9 mouse cellular contexts compared by ENCODE assay signal in genomic region chr3:38201861-38202656, GRCm38 (mm10).
DNase-seq lines count a peak whose midpoint lies in the region; ATAC-seq lines count a peak whose summit lies in the region.
"Had no signal": no experiment of that assay in that cellular context is flagged by ENCODE, and none has a peak within 500 bp of the region (broad histone marks: within the 10 kb centered on the region; RNA-seq: fewer than 3 reads in every experiment).

No protein-coding gene starts in this region.

- no peaks in the 10 kb centered on the region for H3K9me3 ChIP-seq in midbrain, embryonic 14.5 days (ENCODE audit: control insufficient read depth, low read length)
- H3K9me3 ChIP-seq in midbrain, embryonic 15.5 days = no peaks in the 10 kb centered on the region
- H3K9me3 ChIP-seq in liver, embryonic 15.5 days (replicated peaks) = no peaks in the 10 kb centered on the region
- H3K9me3 ChIP-seq: neural tube, embryonic 13.5 days had no signal

- no peak overlapping the region for H3K9ac ChIP-seq in midbrain, embryonic 14.5 days (replicated peaks; ENCODE audit: low read length)
- no peak overlapping the region for H3K9ac ChIP-seq in midbrain, embryonic 15.5 days
- H3K9ac ChIP-seq in liver, embryonic 15.5 days = no peak overlapping the region
- H3K9ac ChIP-seq: neural tube, embryonic 13.5 days had no signal

- ATAC-seq in midbrain, embryonic 14.5 days (ENCODE audit: low FRiP score, low TSS enrichment) = no peak
- ATAC-seq in midbrain, embryonic 15.5 days (replicated peaks) = no peak
- ATAC-seq in liver, embryonic 15.5 days (ENCODE audit: insufficient read depth) = no peak

- no peaks in the 10 kb centered on the region for H3K36me3 ChIP-seq in midbrain, embryonic 14.5 days (ENCODE audit: control insufficient read depth, insufficient read depth, low read length)
- no peaks in the 10 kb centered on the region for H3K36me3 ChIP-seq in midbrain, embryonic 15.5 days (replicated peaks)
- no peaks in the 10 kb centered on the region for H3K36me3 ChIP-seq in liver, embryonic 15.5 days (replicated peaks)
- H3K36me3 ChIP-seq: neural tube, embryonic 13.5 days had no signal

- no peak overlapping the region for H3K27ac ChIP-seq in midbrain, embryonic 14.5 days (replicated peaks; ENCODE audit: low read depth, low read length)
- no peak overlapping the region for H3K27ac ChIP-seq in midbrain, embryonic 15.5 days
- no peak overlapping the region for H3K27ac ChIP-seq in liver, embryonic 15.5 days (replicated peaks)
- H3K27ac ChIP-seq: neural tube, embryonic 13.5 days had no signal

- H3K4me2 ChIP-seq in midbrain, embryonic 14.5 days (ENCODE audit: low read length) = no peak overlapping the region
- H3K4me2 ChIP-seq in midbrain, embryonic 15.5 days = no peak overlapping the region
- H3K4me2 ChIP-seq in liver, embryonic 15.5 days = peak overlapping the region; percentile 30; the same call in 1 of the 2 replicates
- H3K4me2 ChIP-seq: neural tube, embryonic 13.5 days had no signal

- no peak overlapping the region for H3K4me3 ChIP-seq in midbrain, embryonic 14.5 days (replicated peaks; ENCODE audit: low read depth, low read length)
- H3K4me3 ChIP-seq in midbrain, embryonic 15.5 days = no peak overlapping the region
- peak overlapping the region; percentile 23 for H3K4me3 ChIP-seq in liver, embryonic 15.5 days (replicated peaks)
- H3K4me3 ChIP-seq: neural tube, embryonic 13.5 days had no signal

- H3K27me3 ChIP-seq in midbrain, embryonic 14.5 days (ENCODE audit: control insufficient read depth, insufficient read depth, low read length) = peaks cover 15% of the 10 kb centered on the region
- H3K27me3 ChIP-seq in midbrain, embryonic 15.5 days (replicated peaks) = no peaks in the 10 kb centered on the region
- H3K27me3 ChIP-seq in liver, embryonic 15.5 days = no peaks in the 10 kb centered on the region
- H3K27me3 ChIP-seq: neural tube, embryonic 13.5 days had no signal

- 73% methylated on average over 10 of the region's 10 CpGs for WGBS in midbrain, embryonic 14.5 days
- WGBS in midbrain, embryonic 15.5 days = 74% methylated on average over 10 of the region's 10 CpGs
- WGBS in liver, embryonic 15.5 days (ENCODE audit: insufficient replicate concordance) = 30% methylated on average over 10 of the region's 10 CpGs

- DNase-seq in midbrain, embryonic 14.5 days = peak; percentile 69
- DNase-seq in cerebellum, adult 11-12 months = peak; percentile 15
- peak; percentile 57 to 64 for DNase-seq in gastrocnemius, adult 8-10 months (ENCODE audit: low spot score in 2 of 2)
- peak; percentile 91 for DNase-seq in kidney, postnatal 10 days
- peak; percentile 69 for DNase-seq in ovary, postnatal 14 days (ENCODE audit: low spot score)
- DNase-seq in thymus, postnatal 25 days = no peak

- H3K4me1 ChIP-seq in midbrain, embryonic 14.5 days (ENCODE audit: control insufficient read depth, insufficient read depth, low read length) = 0 out of 2 replicates have a peak, but pooled peaks cover 3% of the 10 kb centered on the region
- no peaks in the 10 kb centered on the region for H3K4me1 ChIP-seq in midbrain, embryonic 15.5 days
- H3K4me1 ChIP-seq in liver, embryonic 15.5 days (replicated peaks) = no peaks in the 10 kb centered on the region
- H3K4me1 ChIP-seq: neural tube, embryonic 13.5 days had no signal
